Mouse (Mus musculus): ENCODE measurements around the gene AC109138.7. TPM values are rescaled to one million over a fixed set of nuclear protein-coding genes. Genes with fewer than 3 reads are reported as not detected.

Gene AC109138.7
- polyA plus RNA-seq, 1 experiment, result not detected

GRCm38 (mm10) chr19:4220957-4221743 is 7.0 kb downstream of the AC109138.7 start:
- no peak for TF ChIP-seq POLR2A (IDR thresholded peaks at IDR 0.05; ENCODE audit: extremely low read depth, insufficient read depth, low read length)
- TF ChIP-seq CTCF (IDR thresholded peaks at IDR 0.05; ENCODE audit: extremely low read depth, insufficient read depth, low read length), result no peak
- Histone ChIP-seq H3K27ac (ENCODE audit: insufficient read depth, low read length) (no peak overlapping the region), H3K4me3 (ENCODE audit: insufficient read depth, low read length) (no peak overlapping the region), H3K4me1 (ENCODE audit: control insufficient read depth, insufficient read depth, low read length) (no peaks in the 10 kb centered on the region)

- H3K27ac ChIP-seq (ENCODE audit: insufficient read depth, low read length), result no peak overlapping the region
- no peak overlapping the region for H3K4me3 ChIP-seq (ENCODE audit: insufficient read depth, low read length)
- H3K4me1 ChIP-seq (ENCODE audit: control insufficient read depth, insufficient read depth, low read length), result no peaks in the 10 kb centered on the region
- no peak for TF ChIP-seq POLR2A (IDR thresholded peaks at IDR 0.05; ENCODE audit: extremely low read depth, insufficient read depth, low read length)
- TF ChIP-seq CTCF (IDR thresholded peaks at IDR 0.05; ENCODE audit: extremely low read depth, insufficient read depth, low read length), result no peak
These were observed 8.0 kb downstream of the AC109138.7 start for GRCm38 (mm10) chr19:4222165-4222564.

- no peak overlapping the region for H3K27ac ChIP-seq (ENCODE audit: insufficient read depth, low read length)
- H3K4me1 ChIP-seq (ENCODE audit: control insufficient read depth, insufficient read depth, low read length), result peaks cover 3% of the 10 kb centered on the region
- TF ChIP-seq POLR2A (IDR thresholded peaks at IDR 0.05; ENCODE audit: extremely low read depth, insufficient read depth, low read length), result no peak
- no peak for TF ChIP-seq CTCF (IDR thresholded peaks at IDR 0.05; ENCODE audit: extremely low read depth, insufficient read depth, low read length)
- no peak overlapping the region for H3K4me3 ChIP-seq (ENCODE audit: insufficient read depth, low read length)
These were observed 12.6 kb downstream of the AC109138.7 start for GRCm38 (mm10) chr19:4226779-4227178.

- Histone ChIP-seq H3K4me3 (ENCODE audit: insufficient read depth, low read length) (no peak overlapping the region), H3K4me1 (ENCODE audit: control insufficient read depth, insufficient read depth, low read length) (peaks cover 5% of the 10 kb centered on the region), H3K27ac (ENCODE audit: insufficient read depth, low read length) (no peak overlapping the region)
- TF ChIP-seq CTCF (IDR thresholded peaks at IDR 0.05; ENCODE audit: extremely low read depth, insufficient read depth, low read length) (no peak), POLR2A (IDR thresholded peaks at IDR 0.05; ENCODE audit: extremely low read depth, insufficient read depth, low read length) (no peak)
These were observed 13.3 kb downstream of the AC109138.7 start for GRCm38 (mm10) chr19:4227446-4227845.

- H3K4me1 ChIP-seq (ENCODE audit: control insufficient read depth, insufficient read depth, low read length), result peaks cover 5% of the 10 kb centered on the region
- no peak overlapping the region for H3K4me3 ChIP-seq (ENCODE audit: insufficient read depth, low read length)
- H3K27ac ChIP-seq (ENCODE audit: insufficient read depth, low read length), result no peak overlapping the region
- TF ChIP-seq POLR2A (IDR thresholded peaks at IDR 0.05; ENCODE audit: extremely low read depth, insufficient read depth, low read length) (no peak), CTCF (IDR thresholded peaks at IDR 0.05; ENCODE audit: extremely low read depth, insufficient read depth, low read length) (peak; percentile 94)
These were observed 13.9 kb downstream of the AC109138.7 start for GRCm38 (mm10) chr19:4227894-4228678.

GRCm38 (mm10) chr19:4228891-4229290 is 14.7 kb downstream of the AC109138.7 start:
- TF ChIP-seq CTCF (IDR thresholded peaks at IDR 0.05; ENCODE audit: extremely low read depth, insufficient read depth, low read length) (no peak), POLR2A (IDR thresholded peaks at IDR 0.05; ENCODE audit: extremely low read depth, insufficient read depth, low read length) (no peak)
- no peak overlapping the region for H3K27ac ChIP-seq (ENCODE audit: insufficient read depth, low read length)
- H3K4me3 ChIP-seq (ENCODE audit: insufficient read depth, low read length), result no peak overlapping the region
- H3K4me1 ChIP-seq (ENCODE audit: control insufficient read depth, insufficient read depth, low read length), result peaks cover 5% of the 10 kb centered on the region

GRCm38 (mm10) chr19:4229451-4230076 is 15.4 kb downstream of the AC109138.7 start:
- Histone ChIP-seq H3K27ac (ENCODE audit: insufficient read depth, low read length) (no peak overlapping the region), H3K4me3 (ENCODE audit: insufficient read depth, low read length) (no peak overlapping the region), H3K4me1 (ENCODE audit: control insufficient read depth, insufficient read depth, low read length) (peaks cover 5% of the 10 kb centered on the region)
- TF ChIP-seq POLR2A (IDR thresholded peaks at IDR 0.05; ENCODE audit: extremely low read depth, insufficient read depth, low read length), result no peak

- Histone ChIP-seq H3K4me3 (ENCODE audit: insufficient read depth, low read length) (no peak overlapping the region), H3K4me1 (ENCODE audit: control insufficient read depth, insufficient read depth, low read length) (peaks cover 5% of the 10 kb centered on the region), H3K27ac (ENCODE audit: insufficient read depth, low read length) (peak overlapping the region; percentile 8)
- TF ChIP-seq CTCF (IDR thresholded peaks at IDR 0.05; ENCODE audit: extremely low read depth, insufficient read depth, low read length) (no peak), POLR2A (IDR thresholded peaks at IDR 0.05; ENCODE audit: extremely low read depth, insufficient read depth, low read length) (no peak)
These were observed 16.3 kb downstream of the AC109138.7 start for GRCm38 (mm10) chr19:4230415-4230814.

GRCm38 (mm10) chr19:4231253-4232185 is 17.4 kb downstream of the AC109138.7 start, which contains the start of gene Pold4:
Pold4 (plus strand) TSS chr19:4231899.
- H3K4me1 ChIP-seq (ENCODE audit: control insufficient read depth, insufficient read depth, low read length), result peaks cover 5% of the 10 kb centered on the region
- TF ChIP-seq CTCF (IDR thresholded peaks at IDR 0.05; ENCODE audit: extremely low read depth, insufficient read depth, low read length), result no peak
- peak; percentile 94 for TF ChIP-seq POLR2A (IDR thresholded peaks at IDR 0.05; ENCODE audit: extremely low read depth, insufficient read depth, low read length)
- H3K27ac ChIP-seq (ENCODE audit: insufficient read depth, low read length), result peak within 1 kb of the TSS; percentile 88
- peak within 1 kb of the TSS; percentile 45 for H3K4me3 ChIP-seq (ENCODE audit: insufficient read depth, low read length)

All from cortical plate, adult 2 months (tissue).